Mouse (Mus musculus): ENCODE data around the gene Dync2h1.

GRCm38 (mm10) chr9:7070846-7071245 lies 113.4 kb downstream of the Dync2h1 start:
- TF ChIP-seq CTCF (IDR thresholded peaks at IDR 0.05; ENCODE audit: control insufficient read depth, insufficient read depth, insufficient read length) = no peak
- no peak for TF ChIP-seq MAX (IDR thresholded peaks at IDR 0.05)
- TF ChIP-seq USF1 (IDR thresholded peaks at IDR 0.05; ENCODE audit: low read depth) = no peak
- TF ChIP-seq MYOG (IDR thresholded peaks at IDR 0.05; ENCODE audit: control insufficient read depth, extremely low read depth, insufficient read length) = no peak

Measured in C2C12 (cell line).